Mouse (Mus musculus): Measurements from ENCODE around the gene Dhx16. TPM values are rescaled to one million over a fixed set of nuclear protein-coding genes. Genes with fewer than 3 reads are reported as not detected.

Gene Dhx16
- 39.0 and 43.6 TPM in 2 replicates for polyA plus RNA-seq (2014; fragmentation: Nextera tagmentation; extraction: Ambion mirVana)

DNA sequence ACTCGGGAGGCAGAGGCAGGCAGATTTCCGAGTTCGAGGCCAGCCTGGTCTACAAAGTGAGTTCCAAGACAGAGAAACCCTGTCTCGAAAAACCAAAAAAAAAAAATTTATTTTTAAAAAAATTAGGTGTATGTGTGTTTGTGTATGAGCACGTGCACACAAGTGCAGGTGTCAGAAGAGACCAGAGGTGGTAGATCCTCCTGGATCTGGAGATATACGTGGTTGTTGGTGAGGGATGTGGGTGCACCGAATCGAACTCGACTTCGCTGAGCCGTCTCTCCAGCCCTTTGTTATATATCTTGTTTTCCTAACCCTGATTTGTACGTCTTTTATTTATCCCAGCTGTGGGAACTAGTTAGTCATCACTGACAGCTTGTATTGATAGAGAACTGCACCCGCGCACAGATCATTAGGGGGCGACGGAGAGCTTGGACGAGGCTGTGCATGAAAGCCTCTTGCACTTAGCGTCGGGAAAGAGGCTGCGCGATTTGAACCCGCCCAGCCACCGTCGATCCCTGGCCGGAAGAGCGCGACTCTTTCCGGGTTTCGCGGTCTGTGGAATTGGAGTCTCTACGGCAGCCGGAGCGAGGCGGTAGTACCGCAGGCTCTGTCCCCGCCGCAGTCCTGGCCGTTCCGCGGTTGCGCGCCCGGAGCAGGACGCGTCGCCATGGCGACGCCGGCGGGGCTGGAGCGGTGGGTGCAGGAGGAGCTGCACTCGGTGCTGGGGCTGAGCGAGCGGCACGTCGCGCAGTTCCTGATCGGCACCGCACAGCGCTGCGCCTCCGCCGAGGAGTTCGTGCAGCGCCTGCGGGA is at the start of gene Dhx16:
Dhx16 (plus strand) TSS at position 575 of the 813 bp plus-strand sequence.
- Histone ChIP-seq H3K9me3 (ENCODE audit: control insufficient read depth, low read length) (no peaks in the 10 kb centered on the region), H3K4me3 (ENCODE audit: low read depth, low read length) (peak within 1 kb of the TSS; percentile 95), H3K27me3 (ENCODE audit: control insufficient read depth, insufficient read depth, low read length) (no peaks in the 10 kb centered on the region), H3K4me1 (ENCODE audit: control insufficient read depth, insufficient read depth, low read length) (peaks cover 8% of the 10 kb centered on the region), H3K36me3 (ENCODE audit: control insufficient read depth, insufficient read depth, low read length) (peaks cover 10% of the 10 kb centered on the region), H3K27ac (ENCODE audit: low read depth, low read length) (0 out of 2 replicates have a peak within 1 kb of the TSS, but pooled peaks have one; percentile 44), H3K9ac (ENCODE audit: low read length) (peak within 1 kb of the TSS; percentile 85), H3K4me2 (peak within 1 kb of the TSS; percentile 79)
- ATAC-seq (ENCODE audit: low FRiP score) (peak; percentile 93), DNase-seq (ENCODE audit: low spot score, missing footprints) (peak; percentile 100)
- WGBS, result 6% methylated on average over 66 of the region's 66 CpGs

GRCm38 (mm10) chr17:35832400-35833238 is 47.0 kb upstream of the Dhx16 start:
- Histone ChIP-seq H3K9ac (ENCODE audit: low read length) (no peak overlapping the region), H3K27ac (ENCODE audit: low read depth, low read length) (no peak overlapping the region), H3K27me3 (ENCODE audit: control insufficient read depth, insufficient read depth, low read length) (no peaks in the 10 kb centered on the region), H3K4me2 (no peak overlapping the region), H3K4me1 (ENCODE audit: control insufficient read depth, insufficient read depth, low read length) (peaks cover 23% of the 10 kb centered on the region), H3K9me3 (ENCODE audit: control insufficient read depth, low read length) (no peaks in the 10 kb centered on the region), H3K36me3 (ENCODE audit: control insufficient read depth, insufficient read depth, low read length) (peaks cover 34% of the 10 kb centered on the region), H3K4me3 (ENCODE audit: low read depth, low read length) (no peak overlapping the region)
- DNase-seq (ENCODE audit: low spot score, missing footprints), result peak; percentile 91
- no peak for ATAC-seq (ENCODE audit: low FRiP score)
- 79% methylated on average over 8 of the region's 8 CpGs for WGBS

- no peak for ATAC-seq (ENCODE audit: low FRiP score)
- Histone ChIP-seq H3K4me3 (ENCODE audit: low read depth, low read length) (no peak overlapping the region), H3K9ac (ENCODE audit: low read length) (no peak overlapping the region), H3K27me3 (ENCODE audit: control insufficient read depth, insufficient read depth, low read length) (no peaks in the 10 kb centered on the region), H3K4me2 (no peak overlapping the region), H3K36me3 (ENCODE audit: control insufficient read depth, insufficient read depth, low read length) (peaks cover 31% of the 10 kb centered on the region), H3K4me1 (ENCODE audit: control insufficient read depth, insufficient read depth, low read length) (peaks cover 23% of the 10 kb centered on the region), H3K27ac (ENCODE audit: low read depth, low read length) (no peak overlapping the region), H3K9me3 (ENCODE audit: control insufficient read depth, low read length) (no peaks in the 10 kb centered on the region)
- 25% methylated on average over 5 of the region's 5 CpGs for WGBS
- DNase-seq (ENCODE audit: low spot score, missing footprints), result peak; percentile 88
These were observed 46.3 kb upstream of the Dhx16 start for GRCm38 (mm10) chr17:35833239-35833751.

GRCm38 (mm10) chr17:35833894-35834293 is 45.7 kb upstream of the Dhx16 start:
- WGBS, result 66% methylated on average over 5 of the region's 5 CpGs
- peaks cover 31% of the 10 kb centered on the region for H3K36me3 ChIP-seq (ENCODE audit: control insufficient read depth, insufficient read depth, low read length)
- no peaks in the 10 kb centered on the region for H3K9me3 ChIP-seq (ENCODE audit: control insufficient read depth, low read length)
- DNase-seq (ENCODE audit: low spot score, missing footprints), result peak; percentile 84
- peaks cover 25% of the 10 kb centered on the region for H3K4me1 ChIP-seq (ENCODE audit: control insufficient read depth, insufficient read depth, low read length)
- H3K4me2 ChIP-seq, result 0 out of 2 replicates have a peak overlapping the region, but pooled peaks have one; percentile 12
- H3K9ac ChIP-seq (ENCODE audit: low read length), result no peak overlapping the region
- H3K27me3 ChIP-seq (ENCODE audit: control insufficient read depth, insufficient read depth, low read length), result no peaks in the 10 kb centered on the region
- no peak overlapping the region for H3K27ac ChIP-seq (ENCODE audit: low read depth, low read length)
- H3K4me3 ChIP-seq (ENCODE audit: low read depth, low read length), result no peak overlapping the region
- no peak for ATAC-seq (ENCODE audit: low FRiP score)

DNA sequence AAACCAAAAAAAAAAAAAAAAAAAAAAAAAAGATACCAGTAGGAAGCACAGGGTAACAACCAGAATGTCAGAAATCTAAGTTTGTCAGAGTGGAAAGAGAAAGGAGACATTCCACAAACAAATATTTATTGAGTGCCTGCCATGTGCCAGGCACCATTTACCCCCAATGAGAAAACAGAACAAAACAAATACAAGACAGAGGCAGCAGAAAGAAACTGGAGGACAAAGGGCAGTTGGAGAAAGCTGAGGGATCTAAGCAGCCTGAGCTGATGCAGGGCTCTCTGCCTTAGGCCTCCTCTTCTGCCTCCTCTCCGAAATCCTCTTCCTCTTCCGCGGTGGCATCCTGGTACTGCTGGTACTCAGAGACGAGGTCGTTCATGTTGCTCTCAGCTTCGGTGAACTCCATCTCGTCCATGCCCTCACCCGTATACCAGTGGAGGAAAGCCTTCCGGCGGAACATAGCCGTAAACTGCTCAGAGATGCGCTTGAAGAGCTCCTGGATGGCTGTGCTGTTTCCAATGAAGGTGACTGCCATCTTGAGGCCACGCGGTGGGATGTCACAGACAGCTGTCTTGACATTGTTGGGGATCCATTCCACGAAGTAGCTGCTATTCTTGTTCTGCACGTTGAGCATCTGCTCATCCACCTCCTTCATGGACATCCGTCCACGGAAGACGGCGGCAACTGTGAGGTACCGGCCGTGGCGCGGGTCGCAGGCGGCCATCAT is 44.8 kb upstream of the Dhx16 start:
- whole genome bisulfite sequencing, result 77% methylated on average over 26 of the region's 26 CpGs

DNA sequence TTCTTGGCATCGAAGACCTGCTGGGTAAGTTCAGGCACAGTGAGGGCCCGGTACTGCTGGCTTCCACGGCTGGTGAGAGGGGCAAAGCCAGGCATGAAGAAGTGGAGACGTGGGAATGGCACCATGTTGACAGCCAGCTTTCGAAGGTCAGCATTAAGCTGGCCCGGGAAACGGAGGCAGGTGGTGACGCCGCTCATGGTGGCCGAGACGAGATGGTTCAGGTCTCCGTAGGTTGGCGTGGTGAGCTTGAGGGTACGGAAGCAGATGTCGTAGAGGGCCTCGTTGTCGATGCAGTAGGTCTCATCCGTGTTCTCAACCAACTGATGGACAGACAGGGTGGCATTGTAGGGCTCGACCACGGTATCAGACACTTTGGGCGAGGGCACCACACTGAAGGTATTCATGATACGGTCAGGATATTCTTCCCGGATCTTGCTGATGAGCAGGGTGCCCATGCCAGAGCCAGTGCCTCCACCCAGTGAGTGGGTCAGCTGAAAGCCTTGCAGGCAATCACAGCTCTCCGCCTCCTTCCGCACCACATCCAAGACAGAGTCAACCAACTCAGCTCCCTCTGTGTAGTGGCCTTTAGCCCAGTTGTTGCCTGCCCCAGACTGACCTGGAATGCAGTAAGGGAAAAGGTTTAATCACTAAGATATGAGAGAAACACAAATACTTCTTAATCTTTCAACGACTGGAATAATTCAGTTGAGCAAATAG is 44.0 kb upstream of the Dhx16 start:
- WGBS, result 87% methylated on average over 26 of the region's 26 CpGs
- H3K9me3 ChIP-seq (ENCODE audit: control insufficient read depth, low read length), result no peaks in the 10 kb centered on the region
- H3K4me1 ChIP-seq (ENCODE audit: control insufficient read depth, insufficient read depth, low read length), result peaks cover 25% of the 10 kb centered on the region
- peak overlapping the region; percentile 96 for H3K4me3 ChIP-seq (ENCODE audit: low read depth, low read length)
- ATAC-seq (ENCODE audit: low FRiP score) (no peak), DNase-seq (ENCODE audit: low spot score, missing footprints) (no peak)
- H3K36me3 ChIP-seq (ENCODE audit: control insufficient read depth, insufficient read depth, low read length), result peaks cover 31% of the 10 kb centered on the region
- H3K27me3 ChIP-seq (ENCODE audit: control insufficient read depth, insufficient read depth, low read length), result no peaks in the 10 kb centered on the region
- H3K27ac ChIP-seq (ENCODE audit: low read depth, low read length), result peak overlapping the region; percentile 14; the same call in 1 of the 2 replicates
- H3K4me2 ChIP-seq, result peak overlapping the region; percentile 92
- peak overlapping the region; percentile 94 for H3K9ac ChIP-seq (ENCODE audit: low read length)

More for the DNA sequence above, 44.8 kb upstream of the Dhx16 start:
- no peaks in the 10 kb centered on the region for H3K27me3 ChIP-seq (ENCODE audit: control insufficient read depth, insufficient read depth, low read length)
- DNase-seq (ENCODE audit: low spot score, missing footprints) (peak; percentile 83), ATAC-seq (ENCODE audit: low FRiP score) (no peak)
- peaks cover 28% of the 10 kb centered on the region for H3K4me1 ChIP-seq (ENCODE audit: control insufficient read depth, insufficient read depth, low read length)
- peaks cover 31% of the 10 kb centered on the region for H3K36me3 ChIP-seq (ENCODE audit: control insufficient read depth, insufficient read depth, low read length)
- H3K4me2 ChIP-seq, result peak overlapping the region; percentile 92
- peak overlapping the region; percentile 26; the same call in 1 of the 2 replicates for H3K9ac ChIP-seq (ENCODE audit: low read length)
- H3K27ac ChIP-seq (ENCODE audit: low read depth, low read length), result no peak overlapping the region
- no peaks in the 10 kb centered on the region for H3K9me3 ChIP-seq (ENCODE audit: control insufficient read depth, low read length)
- peak overlapping the region; percentile 96 for H3K4me3 ChIP-seq (ENCODE audit: low read depth, low read length)

GRCm38 (mm10) chr17:35836178-35836965 is 43.2 kb upstream of the Dhx16 start:
- H3K9me3 ChIP-seq (ENCODE audit: control insufficient read depth, low read length), result no peaks in the 10 kb centered on the region
- peak; percentile 99 for DNase-seq (ENCODE audit: low spot score, missing footprints)
- peak overlapping the region; percentile 96 for H3K4me3 ChIP-seq (ENCODE audit: low read depth, low read length)
- H3K4me1 ChIP-seq (ENCODE audit: control insufficient read depth, insufficient read depth, low read length), result peaks cover 25% of the 10 kb centered on the region
- H3K27ac ChIP-seq (ENCODE audit: low read depth, low read length), result peak overlapping the region; percentile 94
- peaks cover 31% of the 10 kb centered on the region for H3K36me3 ChIP-seq (ENCODE audit: control insufficient read depth, insufficient read depth, low read length)
- H3K27me3 ChIP-seq (ENCODE audit: control insufficient read depth, insufficient read depth, low read length), result no peaks in the 10 kb centered on the region
- H3K9ac ChIP-seq (ENCODE audit: low read length), result peak overlapping the region; percentile 94
- H3K4me2 ChIP-seq, result peak overlapping the region; percentile 92
- no peak for ATAC-seq (ENCODE audit: low FRiP score)
- WGBS, result 11% methylated on average over 24 of the region's 24 CpGs

All from midbrain, embryonic 11.5 days (tissue).